Mouse (Mus musculus) heart, embryonic 12.5 days (tissue): ENCODE results near the gene Nup210. TPM values are rescaled to one million over a fixed set of nuclear protein-coding genes. Genes with fewer than 3 reads are reported as not detected.

Experiments used
- ATAC-seq: fragments of 200-750 bp; cut with Nextera tagmentation; 2 replicates; pipeline ENCODE4 v1.8.0; 2017; ENCODE audit warnings: moderate TSS enrichment, moderate library complexity; ENCODE audit not compliant: insufficient number of reproducible peaks, low FRiP score
- H3K27ac ChIP-seq: fragments of 300-500 bp; sonication (generic); 2 replicates; pipeline ENCODE4 v1.5.1; 2016; ENCODE audit warnings: mild to moderate bottlenecking, moderate library complexity; ENCODE audit not compliant: poor library complexity, severe bottlenecking
- H3K27me3 ChIP-seq: fragments of 300-500 bp; sonication (generic); replicated peaks from 2 replicates; pipeline ENCODE4 v1.6.1; 2016; ENCODE audit warnings: mild to moderate bottlenecking, moderate library complexity
- H3K36me3 ChIP-seq: fragments of 300-500 bp; sonication (generic); 2 replicates; pipeline ENCODE4 v1.6.1; 2016; ENCODE audit warnings: mild to moderate bottlenecking, moderate library complexity
- H3K4me1 ChIP-seq: fragments of 300-500 bp; sonication (generic); replicated peaks from 2 replicates; pipeline ENCODE4 v1.6.1; 2016; ENCODE audit warnings: mild to moderate bottlenecking
- H3K4me2 ChIP-seq: fragments of 300-500 bp; sonication (generic); 2 replicates; pipeline ENCODE4 v1.6.1; 2016; ENCODE audit warnings: mild to moderate bottlenecking, moderate library complexity
- H3K4me3 ChIP-seq: fragments of 300-500 bp; sonication (generic); 2 replicates; pipeline ENCODE4 v1.5.1; 2016; ENCODE audit warnings: mild to moderate bottlenecking
- H3K9ac ChIP-seq: fragments of 300-500 bp; sonication (generic); 2 replicates; pipeline ENCODE4 v1.6.1; 2016; ENCODE audit warnings: mild to moderate bottlenecking, moderate library complexity
- H3K9me3 ChIP-seq: fragments of 300-500 bp; sonication (generic); replicated peaks from 2 replicates; pipeline ENCODE4 v1.6.1; 2016; ENCODE audit warnings: mild to moderate bottlenecking, moderate library complexity
- WGBS: fragments of 180-500 bp; shearing (Covaris S2); methylation state at CpG from one replicate; pipeline ENCODE4 v1.1.7; 2016; 5-methylcytosine and 5-hydroxymethylcytosine counted together
- polyA plus RNA-seq: library from polyadenylated mRNA; unstranded; fragments of >200 nt; fragmentation: Nextera tagmentation; extraction: Ambion mirVana; gene quantifications from 2 replicates; pipeline ENCODE4 v1.2.1, GENCODE M21; 2016

The Nup210 gene
- polyA plus RNA-seq, 1 experiment from 2014 or later = 11.2 TPM

DNA sequence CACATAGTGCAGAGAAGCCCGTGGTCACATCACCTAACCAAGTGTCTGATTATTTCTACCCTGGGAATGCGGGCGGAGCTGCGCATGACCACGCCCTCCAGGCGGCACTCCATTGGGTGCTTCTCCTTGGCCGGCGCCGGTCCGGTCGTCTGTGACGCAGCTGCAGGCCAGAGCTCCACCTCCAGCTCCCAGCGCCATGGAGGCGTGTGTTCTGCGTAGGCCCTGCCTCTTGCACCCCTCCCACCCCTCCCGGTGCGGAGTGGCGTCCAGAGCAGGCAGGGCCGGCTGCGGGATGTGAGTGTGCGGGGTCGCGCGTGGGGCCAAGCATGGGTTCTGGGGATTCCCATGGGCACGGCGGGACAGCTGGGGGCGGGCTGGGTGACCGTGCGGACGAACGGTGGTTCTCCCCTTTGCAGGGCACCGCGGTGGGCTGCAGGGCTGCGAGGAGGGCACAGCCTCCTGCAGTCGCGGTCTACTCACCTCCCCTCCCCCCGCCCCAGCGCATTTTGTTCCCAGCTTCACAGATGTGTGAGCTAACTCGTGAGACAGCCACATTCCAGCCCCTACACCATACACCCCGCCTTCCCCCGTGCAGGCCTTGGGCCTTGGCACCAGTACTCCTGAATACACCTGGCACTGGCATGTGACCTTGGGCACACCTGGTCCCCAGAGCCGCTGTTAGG lies 40.1 kb upstream of the Nup210 start, which contains the start of gene Hdac11:
TSS of gene Hdac11 (plus strand) at position 112 of the 683 bp plus-strand sequence.
- H3K36me3 ChIP-seq = no peaks in the 10 kb centered on the region
- no peaks in the 10 kb centered on the region for H3K9me3 ChIP-seq
- ATAC-seq = peak; percentile 97
- peaks cover 63% of the 10 kb centered on the region for H3K4me1 ChIP-seq
- peak within 1 kb of the TSS; percentile 88 for H3K9ac ChIP-seq
- WGBS = under 1% methylated on average over 38 of the region's 42 CpGs
- H3K4me3 ChIP-seq = peak within 1 kb of the TSS; percentile 80
- H3K27ac ChIP-seq = peak within 1 kb of the TSS; percentile 59; the same call in 1 of the 2 replicates
- peak within 1 kb of the TSS; percentile 92 for H3K4me2 ChIP-seq
- H3K27me3 ChIP-seq = peaks cover 16% of the 10 kb centered on the region; the same call in 1 of the 2 replicates

- no peak overlapping the region for H3K27ac ChIP-seq
- ATAC-seq = no peak
Observed at GRCm38 (mm10) chr6:91156062-91156461, 39.4 kb upstream of the Nup210 start.

GRCm38 (mm10) chr6:91155286-91155685 lies 38.7 kb upstream of the Nup210 start:
- Histone ChIP-seq H3K27ac (no peak overlapping the region), H3K27me3 (peaks cover 13% of the 10 kb centered on the region; the same call in 1 of the 2 replicates), H3K4me1 (peaks cover 51% of the 10 kb centered on the region), H3K4me3 (no peak overlapping the region), H3K36me3 (no peaks in the 10 kb centered on the region), H3K4me2 (no peak overlapping the region), H3K9ac (no peak overlapping the region), H3K9me3 (no peaks in the 10 kb centered on the region)
- WGBS = 52% methylated on average over 3 of the region's 3 CpGs
- no peak for ATAC-seq

More at GRCm38 (mm10) chr6:91156062-91156461, 39.4 kb upstream of the Nup210 start:
- WGBS = 19% methylated on average over 4 of the region's 4 CpGs
- H3K4me1 ChIP-seq = peaks cover 59% of the 10 kb centered on the region
- no peaks in the 10 kb centered on the region for H3K36me3 ChIP-seq
- peaks cover 13% of the 10 kb centered on the region; the same call in 1 of the 2 replicates for H3K27me3 ChIP-seq
- peak overlapping the region; percentile 80 for H3K4me3 ChIP-seq
- no peak overlapping the region for H3K9ac ChIP-seq
- no peaks in the 10 kb centered on the region for H3K9me3 ChIP-seq
- peak overlapping the region; percentile 92 for H3K4me2 ChIP-seq

DNA sequence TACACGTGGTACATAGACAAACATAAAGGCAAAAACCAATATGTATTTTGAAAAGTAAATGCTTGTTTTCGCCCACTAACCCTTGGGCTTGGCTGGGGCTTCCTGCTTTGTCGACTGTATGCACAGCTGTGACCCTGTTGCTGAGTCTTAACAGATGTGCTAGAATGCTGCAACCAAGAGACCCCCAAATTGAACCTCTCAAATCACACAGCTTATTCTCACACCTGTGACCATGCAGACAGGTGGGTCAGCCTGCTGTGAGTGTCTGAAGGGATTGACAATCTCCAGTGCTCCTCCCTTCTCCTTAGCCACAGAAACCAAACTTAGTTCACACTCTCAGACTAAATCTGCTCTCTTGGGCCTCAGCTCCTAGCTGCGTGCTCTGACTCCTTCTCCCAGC lies 38.1 kb upstream of the Nup210 start:
- Histone ChIP-seq H3K4me1 (peaks cover 46% of the 10 kb centered on the region), H3K4me3 (no peak overlapping the region), H3K9ac (no peak overlapping the region), H3K27me3 (peaks cover 13% of the 10 kb centered on the region; the same call in 1 of the 2 replicates), H3K9me3 (no peaks in the 10 kb centered on the region), H3K4me2 (no peak overlapping the region), H3K27ac (no peak overlapping the region), H3K36me3 (no peaks in the 10 kb centered on the region)
- ATAC-seq = no peak
- WGBS = 58% methylated on average over 4 of the region's 4 CpGs

GRCm38 (mm10) chr6:91153549-91154064 lies 37.0 kb upstream of the Nup210 start:
- Histone ChIP-seq H3K4me2 (peak overlapping the region; percentile 32), H3K27me3 (peaks cover 13% of the 10 kb centered on the region; the same call in 1 of the 2 replicates), H3K9ac (no peak overlapping the region), H3K4me3 (no peak overlapping the region), H3K36me3 (no peaks in the 10 kb centered on the region), H3K27ac (no peak overlapping the region), H3K9me3 (no peaks in the 10 kb centered on the region), H3K4me1 (peaks cover 37% of the 10 kb centered on the region)
- WGBS = 4% methylated on average over 10 of the region's 10 CpGs
- no peak for ATAC-seq

GRCm38 (mm10) chr6:91152892-91153548 lies 36.4 kb upstream of the Nup210 start:
- no peak overlapping the region for H3K4me3 ChIP-seq
- H3K27ac ChIP-seq = no peak overlapping the region
- peak overlapping the region; percentile 32; the same call in 1 of the 2 replicates for H3K4me2 ChIP-seq
- H3K27me3 ChIP-seq = peaks cover 13% of the 10 kb centered on the region; the same call in 1 of the 2 replicates
- H3K36me3 ChIP-seq = no peaks in the 10 kb centered on the region
- H3K4me1 ChIP-seq = peaks cover 31% of the 10 kb centered on the region
- WGBS = 37% methylated on average over 7 of the region's 7 CpGs
- H3K9ac ChIP-seq = no peak overlapping the region
- no peaks in the 10 kb centered on the region for H3K9me3 ChIP-seq
- no peak for ATAC-seq

GRCm38 (mm10) chr6:91147152-91147770 lies 30.6 kb upstream of the Nup210 start:
- H3K9me3 ChIP-seq = no peaks in the 10 kb centered on the region
- H3K27ac ChIP-seq = no peak overlapping the region
- H3K9ac ChIP-seq = no peak overlapping the region
- peaks cover 30% of the 10 kb centered on the region for H3K27me3 ChIP-seq
- no peaks in the 10 kb centered on the region for H3K36me3 ChIP-seq
- no peaks in the 10 kb centered on the region for H3K4me1 ChIP-seq
- ATAC-seq = no peak
- 78% methylated on average over 2 of the region's 2 CpGs for WGBS
- no peak overlapping the region for H3K4me3 ChIP-seq
- H3K4me2 ChIP-seq = no peak overlapping the region

DNA sequence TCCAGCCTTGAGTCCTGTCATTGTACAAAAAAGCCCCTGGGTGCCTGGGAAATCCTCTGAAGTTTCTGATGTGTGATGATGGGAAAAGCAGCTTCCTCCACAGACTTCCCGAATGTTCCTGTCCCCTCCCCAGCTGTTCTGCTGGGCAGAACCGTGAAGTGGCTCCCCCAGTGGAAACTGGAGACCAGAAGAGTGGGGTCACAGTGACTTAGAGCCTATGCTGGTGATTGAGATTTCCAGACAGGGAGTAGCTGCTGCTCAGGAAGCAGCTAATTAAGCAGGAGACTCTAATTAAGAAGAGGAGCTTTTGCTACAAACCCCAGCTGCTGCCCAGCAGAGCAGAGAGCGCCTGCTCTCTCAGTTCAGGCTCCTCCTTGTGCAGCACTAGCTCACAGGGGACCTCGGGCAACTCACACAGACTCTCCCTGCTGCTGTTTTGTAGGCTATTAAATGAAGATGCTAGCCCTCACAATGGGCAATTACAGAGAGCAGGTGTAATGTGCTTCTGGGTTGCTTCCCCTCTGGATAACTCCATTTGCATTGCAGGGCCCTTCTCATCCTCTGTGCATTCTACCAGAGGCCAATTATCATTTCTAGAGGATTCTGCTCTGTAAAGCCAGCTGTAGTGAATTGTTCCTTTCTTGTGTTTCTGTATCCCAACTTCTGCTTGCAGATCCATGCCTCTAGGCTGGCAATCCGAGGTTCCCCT lies 30.0 kb upstream of the Nup210 start:
- no peak for ATAC-seq
- Histone ChIP-seq H3K4me1 (no peaks in the 10 kb centered on the region), H3K4me2 (no peak overlapping the region), H3K9me3 (no peaks in the 10 kb centered on the region), H3K27me3 (peaks cover 30% of the 10 kb centered on the region), H3K4me3 (no peak overlapping the region), H3K27ac (no peak overlapping the region), H3K36me3 (no peaks in the 10 kb centered on the region), H3K9ac (no peak overlapping the region)
- WGBS = 40% methylated on average over 5 of the region's 5 CpGs

- H3K4me1 ChIP-seq = no peaks in the 10 kb centered on the region
- H3K4me2 ChIP-seq = no peak overlapping the region
- peaks cover 30% of the 10 kb centered on the region for H3K27me3 ChIP-seq
- no peaks in the 10 kb centered on the region for H3K36me3 ChIP-seq
- no peaks in the 10 kb centered on the region for H3K9me3 ChIP-seq
- no peak for ATAC-seq
- H3K4me3 ChIP-seq = no peak overlapping the region
- H3K9ac ChIP-seq = no peak overlapping the region
- H3K27ac ChIP-seq = no peak overlapping the region
- WGBS = 74% methylated on average over 5 of the region's 5 CpGs
Observed at GRCm38 (mm10) chr6:91145572-91145971, 28.9 kb upstream of the Nup210 start.

GRCm38 (mm10) chr6:91145056-91145455 lies 28.4 kb upstream of the Nup210 start:
- no peaks in the 10 kb centered on the region for H3K4me1 ChIP-seq
- no peaks in the 10 kb centered on the region for H3K36me3 ChIP-seq
- no peaks in the 10 kb centered on the region for H3K9me3 ChIP-seq
- no peak overlapping the region for H3K9ac ChIP-seq
- no peak overlapping the region for H3K4me2 ChIP-seq
- H3K27ac ChIP-seq = no peak overlapping the region
- ATAC-seq = no peak
- H3K4me3 ChIP-seq = no peak overlapping the region
- 70% methylated on average over 3 of the region's 3 CpGs for WGBS
- H3K27me3 ChIP-seq = peaks cover 30% of the 10 kb centered on the region
